Comparison of ENCODE assay signal across 9 mouse cellular contexts in genomic region chr1:136018390-136019189, GRCm38 (mm10). TPM values are rescaled to one million over a fixed set of nuclear protein-coding genes. Genes with fewer than 3 reads are reported as not detected.
DNase-seq lines count a peak whose midpoint lies in the region; ATAC-seq and TF ChIP-seq lines count a peak whose summit lies in the region.
"Had no signal": no experiment of that assay in that cellular context is flagged by ENCODE, and none has a peak within 500 bp of the region (broad histone marks: within the 10 kb centered on the region; RNA-seq: fewer than 3 reads in every experiment).

No protein-coding gene starts in this region.

- peak overlapping the region; percentile 73 for H3K9ac ChIP-seq in forebrain, postnatal 0 days
- H3K9ac ChIP-seq in lung, embryonic 16.5 days (ENCODE audit: low read length) = peak overlapping the region; percentile 84

- peak overlapping the region; percentile 13; the same call in 1 of the 2 replicates for H3K27ac ChIP-seq in cerebellum, adult 2 months (ENCODE audit: insufficient read depth, low read length)
- peak overlapping the region; percentile 74 for H3K27ac ChIP-seq in forebrain, postnatal 0 days (ENCODE audit: low read depth, low read length)
- H3K27ac ChIP-seq in kidney, adult 2 months (ENCODE audit: insufficient read depth, low read depth, low read length) = peak overlapping the region; percentile 13; the same call in 1 of the 2 replicates
- H3K27ac ChIP-seq in lung, embryonic 16.5 days (ENCODE audit: low read length) = peak overlapping the region; percentile 67

- no peaks in the 10 kb centered on the region for H3K27me3 ChIP-seq in cerebellum, adult 2 months (ENCODE audit: control insufficient read depth, insufficient read depth, low read length)
- H3K27me3 ChIP-seq in forebrain, postnatal 0 days (ENCODE audit: insufficient read depth, low read length) = no peaks in the 10 kb centered on the region
- no peaks in the 10 kb centered on the region for H3K27me3 ChIP-seq in kidney, adult 2 months (replicated peaks; ENCODE audit: control insufficient read depth, insufficient read depth, low read length)
- no peaks in the 10 kb centered on the region for H3K27me3 ChIP-seq in lung, embryonic 16.5 days (ENCODE audit: control insufficient read depth, insufficient read depth, low read depth, low read length)

- WGBS in cerebellum, adult 2 months = 2% methylated on average over 24 of the region's 24 CpGs
- 5% methylated on average over 24 of the region's 24 CpGs for WGBS in forebrain, postnatal 0 days
- 3% methylated on average over 24 of the region's 24 CpGs for WGBS in kidney, adult 2 months
- 2% methylated on average over 24 of the region's 24 CpGs for WGBS in lung, embryonic 16.5 days

- no peak for TF ChIP-seq POLR2A in cerebellum, adult 2 months (IDR thresholded peaks at IDR 0.05; ENCODE audit: borderline replicate concordance, insufficient read depth, low read length)
- no peak for TF ChIP-seq POLR2A in kidney, adult 2 months (IDR thresholded peaks at IDR 0.05; ENCODE audit: low read depth, low read length)

- H3K9me3 ChIP-seq in forebrain, postnatal 0 days (ENCODE audit: low read length) = no peaks in the 10 kb centered on the region
- no peaks in the 10 kb centered on the region for H3K9me3 ChIP-seq in lung, embryonic 16.5 days (ENCODE audit: control insufficient read depth, low read length)

- H3K36me3 ChIP-seq in forebrain, postnatal 0 days (ENCODE audit: insufficient read depth) = peaks cover 23% of the 10 kb centered on the region
- H3K36me3 ChIP-seq in kidney, adult 2 months (ENCODE audit: control insufficient read depth, insufficient read depth, low read length) = no peaks in the 10 kb centered on the region
- H3K36me3 ChIP-seq in lung, embryonic 16.5 days (ENCODE audit: control insufficient read depth, insufficient read depth, low read length) = peaks cover 12% of the 10 kb centered on the region

- no peak for TF ChIP-seq CTCF in cerebellum, adult 2 months (IDR thresholded peaks at IDR 0.05; ENCODE audit: borderline replicate concordance, insufficient read depth, low read depth, low read length)
- TF ChIP-seq CTCF in forebrain, postnatal 0 days (IDR thresholded peaks at IDR 0.05; ENCODE audit: low read depth) = no peak
- TF ChIP-seq CTCF in kidney, adult 2 months (conservative IDR thresholded peaks at IDR 0.05; ENCODE audit: insufficient read depth, insufficient read length, low read depth, low read length) = no peak

- H3K4me1 ChIP-seq in cerebellum, adult 2 months (ENCODE audit: control insufficient read depth, insufficient read depth, low read length) = peaks cover 4% of the 10 kb centered on the region
- peaks cover 6% of the 10 kb centered on the region; the same call in 1 of the 2 replicates for H3K4me1 ChIP-seq in forebrain, postnatal 0 days (ENCODE audit: insufficient read depth)
- peaks cover 3% of the 10 kb centered on the region; the same call in 1 of the 2 replicates for H3K4me1 ChIP-seq in kidney, adult 2 months (ENCODE audit: control insufficient read depth, insufficient read depth, low read length)
- peaks cover 8% of the 10 kb centered on the region; the same call in 1 of the 2 replicates for H3K4me1 ChIP-seq in lung, embryonic 16.5 days (replicated peaks; ENCODE audit: control insufficient read depth, insufficient read depth, low read length)

- H3K4me2 ChIP-seq in forebrain, postnatal 0 days (ENCODE audit: low read depth) = peak overlapping the region; percentile 94
- H3K4me2 ChIP-seq in lung, embryonic 16.5 days (ENCODE audit: low read depth, low read length) = peak overlapping the region; percentile 76

- DNase-seq in right cerebral cortex, postnatal 4 days = peak; percentile 43
- DNase-seq in right cerebral cortex, postnatal 14 days = no peak
- peak; percentile 51 to 57 for DNase-seq in cerebellum, adult 2 months
- peak; percentile 43 for DNase-seq in forebrain, postnatal 0 days
- DNase-seq in kidney, adult 2 months = peak; percentile 65
- peak; percentile 23 for DNase-seq in spleen, adult 12 weeks (ENCODE audit: low spot score)
- no peak for DNase-seq in frontal cortex, postnatal 25 days (ENCODE audit: low spot score in 2 of 2)

- peak; percentile 17 for ATAC-seq in forebrain, postnatal 0 days
- ATAC-seq in lung, embryonic 16.5 days (ENCODE audit: low read depth) = peak; percentile 57

- peak overlapping the region; percentile 77 for H3K4me3 ChIP-seq in cerebellum, adult 2 months (replicated peaks; ENCODE audit: insufficient read depth, low read depth, low read length)
- H3K4me3 ChIP-seq in forebrain, postnatal 0 days (ENCODE audit: low read depth, low read length) = peak overlapping the region; percentile 77
- peak overlapping the region; percentile 67 for H3K4me3 ChIP-seq in kidney, adult 2 months (ENCODE audit: insufficient read depth, low read depth, low read length)
- H3K4me3 ChIP-seq in lung, embryonic 16.5 days (ENCODE audit: low read length) = peak overlapping the region; percentile 86

RNA-seq across cellular contexts. Expression of gene Tmem9, which starts 10.6 kb away (rescaled TPM):
- 141 and 143 TPM in 2 replicates for polyA plus RNA-seq in cerebellum, adult 2 months (2012; rRNA removed)
- total RNA-seq in forebrain, postnatal 0 days (2014; rRNA removed) = 91.7 and 95.5 TPM in 2 replicates
- polyA plus RNA-seq in forebrain, postnatal 0 days (2015; fragmentation: Nextera tagmentation; extraction: Ambion mirVana) = 156 and 175 TPM in 2 replicates
- 139 and 160 TPM in 2 replicates for polyA plus RNA-seq in kidney, adult 2 months (2012; rRNA removed)
- polyA plus RNA-seq in lung, embryonic 16.5 days (2015; fragmentation: Nextera tagmentation; extraction: Ambion mirVana) = 163 and 171 TPM in 2 replicates

RNA-seq across cellular contexts. Expression of gene Igfn1, which starts 12.4 kb away (rescaled TPM):
- 0.33 and 0.65 TPM in 2 replicates for polyA plus RNA-seq in cerebellum, adult 2 months (2012; rRNA removed)
- not detected in 2 replicates for total RNA-seq in forebrain, postnatal 0 days (2014; rRNA removed)
- polyA plus RNA-seq in forebrain, postnatal 0 days (2015; fragmentation: Nextera tagmentation; extraction: Ambion mirVana) = not detected in 2 replicates
- polyA plus RNA-seq in kidney, adult 2 months (2012; rRNA removed) = 0.61 and 0.78 TPM in 2 replicates
- polyA plus RNA-seq in lung, embryonic 16.5 days (2015; fragmentation: Nextera tagmentation; extraction: Ambion mirVana) = not detected in 2 replicates

RNA-seq across cellular contexts. Expression of gene Ascl5, which starts 32.0 kb away (rescaled TPM):
- polyA plus RNA-seq in cerebellum, adult 2 months (2012; rRNA removed) = not detected in 2 replicates
- 0.46 TPM in 1 of 2 replicates, not detected in the other for total RNA-seq in forebrain, postnatal 0 days (2014; rRNA removed)
- polyA plus RNA-seq in forebrain, postnatal 0 days (2015; fragmentation: Nextera tagmentation; extraction: Ambion mirVana) = 0.36 and 0.90 TPM in 2 replicates
- not detected in 2 replicates for polyA plus RNA-seq in kidney, adult 2 months (2012; rRNA removed)
- polyA plus RNA-seq in lung, embryonic 16.5 days (2015; fragmentation: Nextera tagmentation; extraction: Ambion mirVana) = not detected in 2 replicates
- total RNA-seq: gastrocnemius, postnatal 4 days had no signal

RNA-seq across cellular contexts. Expression of gene Cacna1s, which starts 34.0 kb away (rescaled TPM):
- polyA plus RNA-seq in cerebellum, adult 2 months (2012; rRNA removed) = 1.2 and 1.3 TPM in 2 replicates
- total RNA-seq in forebrain, postnatal 0 days (2014; rRNA removed) = 0.62 and 1.1 TPM in 2 replicates
- 0.30 and 1.1 TPM in 2 replicates for polyA plus RNA-seq in forebrain, postnatal 0 days (2015; fragmentation: Nextera tagmentation; extraction: Ambion mirVana)
- 0.12 and 4.3 TPM in 2 replicates for polyA plus RNA-seq in kidney, adult 2 months (2012; rRNA removed)
- polyA plus RNA-seq in lung, embryonic 16.5 days (2015; fragmentation: Nextera tagmentation; extraction: Ambion mirVana) = 0.29 and 1.0 TPM in 2 replicates

Comparison
In these comparisons a context has a peak if more than half of its experiments do, and no peak if none do; other contexts are left out.
1. DNase-seq: peak in right cerebral cortex, postnatal 4 days (single experiment), cerebellum, adult 2 months (2 of 2), forebrain, postnatal 0 days (single experiment), kidney, adult 2 months (single experiment) and spleen, adult 12 weeks (single experiment); none in right cerebral cortex, postnatal 14 days (single experiment) and frontal cortex, postnatal 25 days (0 of 2).
2. H3K27ac ChIP-seq: peak in every context shown above with its lines; median percentile 74 in forebrain, postnatal 0 days; 67 in lung, embryonic 16.5 days; 13 in cerebellum, adult 2 months; 13 in kidney, adult 2 months.
3. Peak in every context shown above with its lines, with median percentiles within 50 percentile points of each other: H3K4me3 ChIP-seq.